Mouse (Mus musculus) CH12.LX (cell line): ENCODE data around the gene Polr2b. TPM values are rescaled to one million over a fixed set of nuclear protein-coding genes. Genes with fewer than 3 reads are reported as not detected.
A peak's percentile ranks its signal among the peaks of the same experiment; 100 is the strongest.

Experiments
- DNase-seq: peaks from one replicate; pipeline ENCODE4 v3.0.0-alpha.2; 2013; ENCODE audit errors: extremely low read depth
- H3K27ac ChIP-seq: 2 replicates; pipeline ENCODE4 v1.5.1; 2012; ENCODE audit warnings: low read depth, mild to moderate bottlenecking, control low read depth, moderate library complexity; ENCODE audit not compliant: insufficient read depth
- H3K27me3 ChIP-seq: replicated peaks from 2 replicates; pipeline ENCODE3; 2012; ENCODE audit warnings: inconsistent platforms
- H3K36me3 ChIP-seq, 2 experiments: replicated peaks in 1 of 2; 2 replicates each; pipeline versions ENCODE3 to v1.6.1; 2012; ENCODE audit warnings: inconsistent platforms in 1 of 2, low read length in 1 of 2, mild to moderate bottlenecking in 1 of 2, mixed read lengths in 1 of 2, moderate library complexity in 1 of 2; ENCODE audit not compliant: control insufficient read depth in 1 of 2, insufficient read depth in 1 of 2
- H3K4me1 ChIP-seq, 2 experiments: 2 replicates each; pipeline ENCODE4 v1.6.1; 2012; ENCODE audit warnings: inconsistent platforms in 1 of 2, moderate library complexity in 1 of 2; ENCODE audit not compliant: insufficient read depth in 2 of 2, control insufficient read depth in 1 of 2
- H3K4me2 ChIP-seq: 2 replicates; pipeline ENCODE4 v1.6.1; 2012; ENCODE audit warnings: low read depth, mild to moderate bottlenecking, control low read depth; ENCODE audit not compliant: poor library complexity, insufficient read depth, severe bottlenecking
- H3K4me3 ChIP-seq, 3 experiments: fragments of 150-350 bp in 1 of 3; sonication (generic) in 1 of 3; replicated peaks in 1 of 3; 2 replicates each; pipeline versions ENCODE3 to v1.5.1; 2011 to 2012; ENCODE audit warnings: low read depth in 2 of 3, low read length in 2 of 3, mild to moderate bottlenecking in 2 of 3, moderate library complexity in 2 of 3, control low read depth in 1 of 3, improper control_type of control experiment in 1 of 3, inconsistent platforms in 1 of 3, mixed read lengths in 1 of 3; ENCODE audit not compliant: poor library complexity in 1 of 3
- H3K79me2 ChIP-seq: replicated peaks from 2 replicates; pipeline ENCODE4 v1.6.1; 2012; ENCODE audit warnings: mild to moderate bottlenecking, moderate library complexity; ENCODE audit not compliant: control insufficient read depth, poor library complexity, insufficient read depth, severe bottlenecking; ENCODE audit errors: extremely low read depth
- H3K9ac ChIP-seq: 2 replicates; pipeline ENCODE4 v1.6.1; 2012; ENCODE audit warnings: low read depth, mild to moderate bottlenecking, control low read depth, moderate library complexity; ENCODE audit not compliant: insufficient read depth
- H3K9me3 ChIP-seq: replicated peaks from 2 replicates; pipeline ENCODE3; 2012; ENCODE audit warnings: low read length, inconsistent platforms, mixed read lengths
- BHLHE40 ChIP-seq: IDR thresholded peaks from 2 replicates; pipeline ENCODE4 v1.6.1; 2011; ENCODE audit warnings: mild to moderate bottlenecking, low read depth, low read length, improper control_type of control experiment
- CHD2 ChIP-seq: IDR thresholded peaks from 2 replicates; pipeline ENCODE4 v1.6.1; 2011; ENCODE audit warnings: low read length, improper control_type of control experiment
- EP300 ChIP-seq: IDR thresholded peaks from 2 replicates; pipeline ENCODE4 v1.6.1; 2011; ENCODE audit warnings: low read length, improper control_type of control experiment
- ETS1 ChIP-seq: conservative IDR thresholded peaks from 2 replicates; pipeline ENCODE4 v1.6.1; 2012; ENCODE audit warnings: low read depth, mild to moderate bottlenecking, inconsistent platforms, low read length, improper control_type of control experiment, moderate library complexity
- IRF4 ChIP-seq: IDR thresholded peaks from 2 replicates; pipeline ENCODE4 v1.6.1; 2014; ENCODE audit warnings: low read depth, mild to moderate bottlenecking, inconsistent platforms, low read length, improper control_type of control experiment
- JUN ChIP-seq: IDR thresholded peaks from 2 replicates; pipeline ENCODE4 v1.6.1; 2011; ENCODE audit warnings: low read depth, mild to moderate bottlenecking, low read length, improper control_type of control experiment, moderate library complexity; ENCODE audit not compliant: insufficient read depth
- JUND ChIP-seq: conservative IDR thresholded peaks from 2 replicates; pipeline ENCODE4 v1.6.1; 2011; ENCODE audit warnings: low read depth, low read length, improper control_type of control experiment
- KAT2A ChIP-seq: IDR thresholded peaks from 2 replicates; pipeline ENCODE4 v1.6.1; 2012; ENCODE audit warnings: low read length, improper control_type of control experiment, inconsistent platforms; ENCODE audit not compliant: insufficient replicate concordance
- MAFK ChIP-seq: IDR thresholded peaks from 2 replicates; pipeline ENCODE4 v1.6.1; 2011; ENCODE audit warnings: low read length, improper control_type of control experiment; ENCODE audit not compliant: insufficient replicate concordance
- MAX ChIP-seq: IDR thresholded peaks from 2 replicates; pipeline ENCODE4 v1.6.1; 2011; ENCODE audit warnings: low read length, improper control_type of control experiment
- MAZ ChIP-seq: IDR thresholded peaks from 2 replicates; pipeline ENCODE4 v1.6.1; 2012; ENCODE audit warnings: low read depth, mild to moderate bottlenecking, inconsistent platforms, low read length, improper control_type of control experiment, moderate library complexity
- MEF2A ChIP-seq: IDR thresholded peaks from 2 replicates; pipeline ENCODE4 v1.6.1; 2014; ENCODE audit warnings: low read depth, mild to moderate bottlenecking, inconsistent platforms, low read length, improper control_type of control experiment, borderline replicate concordance
- MXI1 ChIP-seq: IDR thresholded peaks from 2 replicates; pipeline ENCODE4 v1.6.1; 2011; ENCODE audit warnings: mild to moderate bottlenecking, low read depth, low read length, improper control_type of control experiment
- MYC ChIP-seq: IDR thresholded peaks from 2 replicates; pipeline ENCODE4 v1.6.1; 2011; ENCODE audit warnings: low read depth, mild to moderate bottlenecking, improper control_type of control experiment, low read length
- NRF1 ChIP-seq: IDR thresholded peaks from 2 replicates; pipeline ENCODE4 v1.6.1; 2014; ENCODE audit warnings: low read depth, mild to moderate bottlenecking, inconsistent platforms, low read length, improper control_type of control experiment, moderate library complexity
- RCOR1 ChIP-seq: conservative IDR thresholded peaks from 2 replicates; pipeline ENCODE4 v1.6.1; 2012; ENCODE audit warnings: low read depth, mild to moderate bottlenecking, inconsistent platforms, low read length, improper control_type of control experiment
- SIN3A ChIP-seq: IDR thresholded peaks from 2 replicates; pipeline ENCODE4 v1.6.1; 2012; ENCODE audit warnings: low read length, improper control_type of control experiment, inconsistent platforms
- SMC3 ChIP-seq: IDR thresholded peaks from 2 replicates; pipeline ENCODE4 v1.6.1; 2011; ENCODE audit warnings: low read depth, low read length, improper control_type of control experiment
- TBP ChIP-seq: conservative IDR thresholded peaks from 2 replicates; pipeline ENCODE4 v1.6.1; 2011; ENCODE audit warnings: low read depth, low read length, improper control_type of control experiment
- TCF12 ChIP-seq: IDR thresholded peaks from 2 replicates; pipeline ENCODE4 v1.6.1; 2014; ENCODE audit warnings: low read depth, mild to moderate bottlenecking, inconsistent platforms, low read length, improper control_type of control experiment
- UBTF ChIP-seq: IDR thresholded peaks from 2 replicates; pipeline ENCODE4 v1.6.1; 2012; ENCODE audit warnings: low read depth, mild to moderate bottlenecking, inconsistent platforms, low read length, improper control_type of control experiment, moderate library complexity
- USF1 ChIP-seq: IDR thresholded peaks from 2 replicates; pipeline ENCODE4 v1.6.1; 2014; ENCODE audit warnings: low read depth, mild to moderate bottlenecking, inconsistent platforms, low read length, improper control_type of control experiment
- ZKSCAN1 ChIP-seq: IDR thresholded peaks from 2 replicates; pipeline ENCODE4 v1.6.1; 2012; ENCODE audit warnings: low read depth, inconsistent platforms, low read length, improper control_type of control experiment, borderline replicate concordance
- ZNF384 ChIP-seq: IDR thresholded peaks from 2 replicates; pipeline ENCODE4 v1.6.1; 2012; ENCODE audit warnings: low read depth, low read length, improper control_type of control experiment, inconsistent platforms
- dilution Hi-C: fragments of 300-500 bp; cut with MboI; formaldehyde crosslinking; loops from 2 replicates; pipeline ENCODE4 v1.14.3; 2020; ENCODE audit warnings: low sequenced_read_pairs; ENCODE audit not compliant: extremely low pct_unique_long_range_greater_than_20kb, extremely low pct_ligation_motif_present
- in situ Hi-C: fragments of 300-500 bp; cut with MboI; formaldehyde crosslinking; loops from 3 replicates; pipeline ENCODE4 v1.14.3; 2019; ENCODE audit warnings: low sequenced_read_pairs, low pct_ligation_motif_present, low pct_unique_long_range_greater_than_20kb, mixed read lengths
- polyA plus RNA-seq: library from polyadenylated mRNA; unstranded; fragments of >175 nt; gene quantifications from 2 replicates; pipeline ENCODE4 v1.2.1, GENCODE M21; 2012; ENCODE audit warnings: low read depth; ENCODE audit not compliant: insufficient read length
- total RNA-seq, 2 experiments: library from RNA; depleted of rRNA; stranded (reverse); fragments of 300-350 nt in 1 of 2; fragments of >200 nt in 1 of 2; gene quantifications; 2 replicates each; pipeline ENCODE4 v1.2.3; 2012 to 2014

The Polr2b gene
- total and polyA plus RNA-seq, 3 experiments = 88.0 to 133 (median 119) TPM

- Histone ChIP-seq H3K27me3 (no peaks in the 10 kb centered on the region), H3K9me3 (no peaks in the 10 kb centered on the region), H3K4me2 (0 out of 2 replicates have a peak overlapping the region, but pooled peaks have one; percentile 2), H3K27ac (no peak overlapping the region), H3K9ac (no peak overlapping the region), H3K36me3 (peaks cover 51 to 64% of the 10 kb centered on the region in 2 experiments), H3K4me3 (no peak overlapping the region), H3K4me1 (peaks cover 24 to 67% of the 10 kb centered on the region in 2 experiments), H3K79me2 (peaks cover 21% of the 10 kb centered on the region)
- peak; percentile 74 for DNase-seq
- in situ Hi-C loops (no loop called here), dilution Hi-C loops (no loop called here)
- peak; percentile 100 for TF ChIP-seq BHLHE40
- peak; percentile 82; the same call in 1 of the 2 replicates for TF ChIP-seq MYC
- TF ChIP-seq TCF12 = peak; percentile 28; the same call in 1 of the 2 replicates
- TF ChIP-seq MAX = peak; percentile 43; the same call in 1 of the 2 replicates
- TF ChIP-seq ETS1 = peak; percentile 90
- TF ChIP-seq EP300 = peak; percentile 61
- peak; percentile 58; the same call in 1 of the 2 replicates for TF ChIP-seq JUN
- TF ChIP-seq RCOR1 = peak; percentile 46; the same call in 1 of the 2 replicates
- TF ChIP-seq MAFK = 0 out of 2 replicates have a peak, but pooled peaks have one; percentile 56
- TF ChIP-seq USF1 = no peak
- no peak for TF ChIP-seq KAT2A
- peak; percentile 67; the same call in 1 of the 2 replicates for TF ChIP-seq SIN3A
- no peak for TF ChIP-seq UBTF
- TF ChIP-seq ZKSCAN1 = no peak
- TF ChIP-seq MXI1 = peak; percentile 86
- TF ChIP-seq MEF2A = peak; percentile 70; the same call in 1 of the 2 replicates
- TF ChIP-seq JUND = peak; percentile 65; the same call in 1 of the 2 replicates
- TF ChIP-seq IRF4 = peak; percentile 91
- TF ChIP-seq NRF1 = no peak
- TF ChIP-seq, all 38 proteins: peak for 14
Observed at GRCm38 (mm10) chr5:77285685-77286084, 24.3 kb upstream of the Polr2b start.

GRCm38 (mm10) chr5:77286904-77287303, 23.0 kb upstream of the Polr2b start:
- in situ Hi-C loops = no loop called here
- Histone ChIP-seq H3K9ac (no peak overlapping the region), H3K4me3 (no peak overlapping the region), H3K36me3 (peaks cover 43 to 60% of the 10 kb centered on the region in 2 experiments), H3K79me2 (peaks cover 13% of the 10 kb centered on the region), H3K4me1 (peaks cover 24 to 71% of the 10 kb centered on the region in 2 experiments), H3K27ac (no peak overlapping the region), H3K27me3 (no peaks in the 10 kb centered on the region), H3K9me3 (no peaks in the 10 kb centered on the region), H3K4me2 (no peak overlapping the region)
- TF ChIP-seq MAZ (no peak), MAX (no peak), TBP (no peak), MYC (no peak), CHD2 (no peak), MEF2A (no peak), MAFK (no peak), SIN3A (no peak), RCOR1 (no peak), USF1 (no peak), ZNF384 (no peak), SMC3 (no peak)
- DNase-seq = no peak
- dilution Hi-C loops = no loop called here
